Mouse (Mus musculus) skeletal muscle tissue, postnatal 0 days (tissue): ENCODE measurements around the gene Vmn1r139. TPM values are rescaled to one million over a fixed set of nuclear protein-coding genes. Genes with fewer than 3 reads are reported as not detected.

Experiments used
- polyA plus RNA-seq: library from polyadenylated mRNA; unstranded; fragments of >200 nt; fragmentation: Nextera tagmentation; extraction: Ambion mirVana; gene quantifications from 2 replicates; pipeline ENCODE4 v1.2.1, GENCODE M21; 2015

Gene Vmn1r139
- polyA plus RNA-seq, result not detected in 2 replicates

DNA sequence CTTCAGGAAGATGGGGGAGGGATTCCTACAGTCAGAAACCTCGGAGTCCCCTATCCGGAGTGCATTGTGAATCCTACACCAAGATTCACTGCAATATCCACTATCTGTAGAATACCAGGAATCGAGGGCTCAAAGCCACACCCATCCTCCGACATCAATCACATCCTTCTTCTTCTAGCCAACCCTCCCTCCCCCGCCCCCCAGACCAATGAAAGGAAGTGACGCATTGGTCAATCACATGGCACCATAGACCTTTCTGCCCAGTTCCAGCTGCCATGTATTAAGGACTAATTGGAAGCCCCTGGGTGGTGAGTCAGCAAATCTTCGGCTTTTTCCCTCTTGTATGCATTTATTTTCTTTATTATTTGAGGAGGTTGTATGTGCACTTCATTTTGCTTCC lies at the start of gene Vmn1r139:
Gene Vmn1r139 (plus strand): TSS at position 301 of the 400 bp plus-strand sequence.

DNA sequence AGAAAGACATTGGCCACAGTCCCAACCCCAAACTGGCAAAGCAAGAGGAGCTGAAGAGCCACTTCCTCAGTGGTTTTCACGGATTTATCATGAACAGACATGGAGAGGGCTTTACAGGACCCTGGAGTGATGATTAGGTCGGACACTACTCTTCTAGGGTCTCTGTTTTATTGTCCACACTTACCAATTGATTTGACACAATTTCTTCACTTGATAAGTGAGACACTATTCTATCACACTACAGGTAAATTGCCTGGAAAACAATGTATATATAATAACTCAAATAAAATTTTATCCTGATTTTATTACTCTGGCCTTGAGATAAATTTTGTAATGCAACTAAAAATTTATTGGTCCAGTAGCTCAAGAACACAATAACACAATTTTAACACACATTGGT lies 40.1 kb upstream of the Vmn1r139 start, which contains the start of gene Vmn1r138:
Gene Vmn1r138 (minus strand): TSS at position 101 of the 400 bp plus-strand sequence.

DNA sequence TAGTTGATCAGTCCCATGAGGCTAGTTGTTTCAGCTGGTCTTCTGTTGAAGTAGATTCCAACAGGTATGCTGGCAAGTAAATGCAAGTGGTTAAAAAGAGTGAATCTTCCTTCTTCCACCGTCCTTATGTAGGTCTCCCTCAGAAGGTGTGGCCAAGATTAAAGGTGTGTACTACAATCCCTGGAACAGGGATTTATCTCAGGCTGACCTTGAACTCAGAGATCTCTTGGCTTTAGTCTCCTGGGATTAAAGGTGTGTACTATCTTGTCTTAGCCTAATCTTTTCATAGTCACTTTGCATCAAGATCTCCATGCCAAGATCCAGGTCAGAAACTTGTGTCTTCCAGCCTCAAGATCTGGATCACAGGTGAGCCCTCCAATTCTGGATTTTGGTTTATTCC lies 12.7 kb upstream of the Vmn1r139 start, which contains the start of gene Gm6176:
Gene Gm6176 (minus strand): TSS at position 101 of the 400 bp plus-strand sequence.

DNA sequence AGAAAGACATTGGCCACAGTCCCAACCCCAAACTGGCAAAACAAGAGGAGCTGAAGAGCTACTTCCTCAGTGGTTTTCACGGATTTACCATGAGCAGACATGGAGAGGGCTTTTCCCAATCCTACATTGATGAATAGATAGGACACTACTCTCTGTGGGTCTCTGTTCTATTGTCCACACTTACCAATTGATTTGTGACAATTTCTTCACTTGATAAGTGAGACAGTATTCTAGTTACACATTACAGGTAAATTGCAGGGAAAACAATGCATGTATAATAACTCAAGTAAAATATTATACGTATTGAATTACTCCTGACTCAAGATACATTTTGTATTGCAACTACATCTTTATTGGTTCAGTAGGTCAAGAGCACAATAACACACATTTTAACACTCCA lies 49.3 kb downstream of the Vmn1r139 start, which contains the start of gene Gm16451:
Gene Gm16451 (minus strand): TSS at position 101 of the 400 bp plus-strand sequence.

DNA sequence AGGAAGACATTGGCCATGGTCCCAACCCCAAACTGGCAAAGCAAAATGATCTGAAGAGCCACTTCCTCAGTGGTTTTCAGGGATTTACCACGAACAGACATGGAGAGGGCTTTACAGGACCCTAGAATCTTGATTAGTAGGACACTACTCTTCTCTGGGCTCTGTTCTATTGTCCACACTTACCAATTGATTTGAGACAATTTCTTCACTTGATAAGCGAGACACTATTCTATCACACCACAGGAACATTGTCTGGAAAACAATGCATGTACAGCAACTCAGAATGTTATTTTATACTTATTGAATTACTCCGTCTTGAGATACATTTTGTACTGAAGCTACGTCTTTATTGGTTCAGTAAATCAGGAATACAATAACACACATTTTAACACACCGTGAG lies 65.8 kb downstream of the Vmn1r139 start, which contains the start of gene Gm10666:
Gene Gm10666 (minus strand): TSS at position 101 of the 400 bp plus-strand sequence.

Other genes starting within 250 kb of the Vmn1r139 start
- not detected in 2 replicates for gene Vmn1r135, start 236.7 kb upstream of the Vmn1r139 start, polyA plus RNA-seq
- not detected in 2 replicates for gene Gm5725, start 224.8 kb upstream of the Vmn1r139 start, polyA plus RNA-seq
- gene Gm5891, start 147.8 kb upstream of the Vmn1r139 start, polyA plus RNA-seq, result not detected in 2 replicates
- gene Vmn1r137, start 74.5 kb upstream of the Vmn1r139 start, polyA plus RNA-seq, result not detected in 2 replicates
- gene Vmn1r138, start 40.2 kb upstream of the Vmn1r139 start, polyA plus RNA-seq, result not detected in 2 replicates
- not detected in 2 replicates for gene Gm6176, start 12.8 kb upstream of the Vmn1r139 start, polyA plus RNA-seq
- gene Gm16451, start 49.2 kb downstream of the Vmn1r139 start, polyA plus RNA-seq, result not detected in 2 replicates
- not detected in 2 replicates for gene Gm10666, start 65.7 kb downstream of the Vmn1r139 start, polyA plus RNA-seq
- not detected in 2 replicates for gene Vmn1r142, start 95.0 kb downstream of the Vmn1r139 start, polyA plus RNA-seq
- gene Vmn1r143, start 120.3 kb downstream of the Vmn1r139 start, polyA plus RNA-seq, result not detected in 2 replicates
- not detected in 2 replicates for gene Gm8653, start 132.2 kb downstream of the Vmn1r139 start, polyA plus RNA-seq
- not detected in 2 replicates for gene Gm8453, start 160.4 kb downstream of the Vmn1r139 start, polyA plus RNA-seq